Mouse (Mus musculus): ENCODE data around the gene Nek6. TPM values are rescaled to one million over a fixed set of nuclear protein-coding genes. Genes with fewer than 3 reads are reported as not detected.

Nek6 gene
- 19.3 TPM for polyA plus RNA-seq (2014; fragmentation: Illumina TruSeq; extraction: RNeasy Lipid Tissue Mini Kit (QIAGEN cat#74804))

GRCm38 (mm10) chr2:38511487-38512307 lies at the start of gene Nek6:
Nek6 (plus strand) TSS chr2:38511643.

DNA sequence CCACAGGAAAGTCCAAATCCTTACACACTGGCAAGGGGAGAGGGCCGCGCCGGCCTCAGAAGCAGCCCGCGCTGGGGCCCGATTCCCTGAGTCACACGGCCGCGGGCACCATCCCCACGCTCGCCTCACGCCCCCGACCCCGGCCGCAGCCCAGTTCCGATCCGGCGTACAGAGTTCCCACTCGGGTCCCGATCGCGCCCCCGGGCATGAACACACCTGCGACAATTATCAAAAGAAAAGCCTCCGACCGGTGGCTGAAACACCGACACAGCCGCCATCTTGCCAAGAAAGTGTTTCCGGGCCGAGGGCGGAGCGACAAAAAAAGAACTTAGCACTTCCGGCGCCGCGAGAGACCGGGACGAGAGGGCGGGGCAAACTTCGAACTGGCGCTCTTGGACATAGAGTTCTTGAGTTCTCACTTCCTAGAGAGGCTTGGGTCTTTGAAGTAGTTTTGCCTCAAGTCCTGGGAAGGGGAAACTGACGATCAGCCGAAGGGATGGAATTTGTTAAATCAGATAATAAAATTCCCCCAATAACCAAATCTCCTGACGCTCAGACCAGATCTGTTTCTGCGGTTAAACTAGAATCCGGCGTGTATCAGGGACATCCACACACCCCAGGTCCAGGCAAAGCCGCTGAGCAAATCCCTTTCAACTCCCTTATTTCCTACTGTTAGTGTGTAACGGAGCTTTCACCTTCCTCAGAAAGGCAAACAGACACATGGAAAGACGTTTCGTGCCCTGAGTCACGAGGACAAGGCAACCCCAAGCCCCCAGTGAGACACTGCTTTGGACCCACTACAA lies 132.4 kb downstream of the Nek6 start, which contains the start of gene Psmb7:
TSS of gene Psmb7 (minus strand) at position 463 of the 803 bp plus-strand sequence.

Other genes starting within 250 kb of the Nek6 start
- 28.6 TPM for gene Dennd1a, start 224.3 kb upstream of the Nek6 start, polyA plus RNA-seq (2014; fragmentation: Illumina TruSeq; extraction: RNeasy Lipid Tissue Mini Kit (QIAGEN cat#74804))
- gene Lhx2, start 172.4 kb upstream of the Nek6 start, polyA plus RNA-seq (2014; fragmentation: Illumina TruSeq; extraction: RNeasy Lipid Tissue Mini Kit (QIAGEN cat#74804)) = not detected
- gene Psmb7, start 132.4 kb downstream of the Nek6 start, polyA plus RNA-seq (2014; fragmentation: Illumina TruSeq; extraction: RNeasy Lipid Tissue Mini Kit (QIAGEN cat#74804)) = 142 TPM
- 10.5 TPM for gene Nr5a1, start 202.9 kb downstream of the Nek6 start, polyA plus RNA-seq (2014; fragmentation: Illumina TruSeq; extraction: RNeasy Lipid Tissue Mini Kit (QIAGEN cat#74804))

All from ovary, adult 10 weeks (tissue).